Mouse (Mus musculus) ES-E14 (cell line): ENCODE measurements around the gene Zfp609. TPM values are rescaled to one million over a fixed set of nuclear protein-coding genes. Genes with fewer than 3 reads are reported as not detected.

ENCODE experiments used
- DNase-seq: peaks from one replicate; pipeline ENCODE4 v3.0.0-alpha.2; 2013; ENCODE audit warnings: low read depth, low spot score
- H3K27ac ChIP-seq: 2 replicates; pipeline ENCODE4 v1.5.1; 2012; ENCODE audit warnings: low read depth, mild to moderate bottlenecking, low read length, moderate library complexity, mixed read lengths; ENCODE audit not compliant: poor library complexity, insufficient read depth, severe bottlenecking
- H3K36me3 ChIP-seq: 2 replicates; pipeline ENCODE4 v1.6.1; 2012; ENCODE audit warnings: mild to moderate bottlenecking, low read length, moderate library complexity, mixed read lengths; ENCODE audit not compliant: control insufficient read depth, poor library complexity, insufficient read depth, severe bottlenecking
- H3K4me1 ChIP-seq, 2 experiments: fragments of 150-350 bp in 1 of 2; sonication (generic) in 1 of 2; 2 replicates each; pipeline ENCODE4 v1.6.1; 2012; ENCODE audit warnings: low read length in 2 of 2, mild to moderate bottlenecking in 1 of 2, mixed read lengths in 1 of 2; ENCODE audit not compliant: control insufficient read depth in 2 of 2, insufficient read depth in 2 of 2, poor library complexity in 1 of 2
- H3K4me3 ChIP-seq, 2 experiments: fragments of 150-350 bp in 1 of 2; sonication (generic) in 1 of 2; 2 replicates each; pipeline ENCODE4 v1.5.1; 2012; ENCODE audit warnings: low read length in 2 of 2, low read depth in 1 of 2, mild to moderate bottlenecking in 1 of 2, mixed read lengths in 1 of 2; ENCODE audit not compliant: insufficient read depth in 1 of 2, poor library complexity in 1 of 2, severe bottlenecking in 1 of 2
- H3K9ac ChIP-seq: 2 replicates; pipeline ENCODE4 v1.6.1; 2012; ENCODE audit warnings: low read depth, mild to moderate bottlenecking, low read length, mixed read lengths; ENCODE audit not compliant: poor library complexity, insufficient read depth, severe bottlenecking
- H3K9me3 ChIP-seq: fragments of 150-350 bp; sonication (generic); 2 replicates; pipeline ENCODE4 v1.6.1; 2012; ENCODE audit warnings: low read depth, mild to moderate bottlenecking, low read length; ENCODE audit not compliant: control insufficient read depth, insufficient read depth
- CHD2 ChIP-seq: IDR thresholded peaks from 2 replicates; pipeline ENCODE4 v1.6.1; 2014; ENCODE audit warnings: mild to moderate bottlenecking, low read depth, low read length, inconsistent platforms
- HCFC1 ChIP-seq: IDR thresholded peaks from 2 replicates; pipeline ENCODE4 v1.6.1; 2012; ENCODE audit warnings: low read length, inconsistent platforms, borderline replicate concordance; ENCODE audit not compliant: insufficient read depth
- MAFK ChIP-seq: IDR thresholded peaks from 2 replicates; pipeline ENCODE4 v1.6.1; 2014; ENCODE audit warnings: mild to moderate bottlenecking, low read depth, low read length, inconsistent platforms; ENCODE audit not compliant: insufficient read depth
- ZC3H11A ChIP-seq: IDR thresholded peaks from 2 replicates; pipeline ENCODE4 v1.6.1; 2012; ENCODE audit warnings: low read depth, mild to moderate bottlenecking, inconsistent platforms, low read length, borderline replicate concordance
- ZNF384 ChIP-seq: IDR thresholded peaks from 2 replicates; pipeline ENCODE4 v1.6.1; 2012; ENCODE audit warnings: low read depth, low read length, inconsistent platforms
- in situ Hi-C, 2 experiments: fragments of 600-800 bp; cut with MboI; formaldehyde crosslinking; loops; one replicate each; pipeline ENCODE4 v1.15.1; 2025; ENCODE audit warnings: low sequenced_read_pairs in 2 of 2, inconsistent platforms in 1 of 2; ENCODE audit not compliant: unreplicated experiment in 2 of 2
- total RNA-seq: library from RNA; depleted of rRNA; stranded (reverse); fragments of 300-350 nt; gene quantifications from 2 replicates; pipeline ENCODE4 v1.2.3, GENCODE M21; 2012

The Zfp609 gene
- total RNA-seq, 1 experiment, result 9.9 TPM

GRCm38 (mm10) chr9:65795651-65796050 is 31.7 kb downstream of the Zfp609 start:
- in situ Hi-C loops, result no loop called here
- peaks cover 11% of the 10 kb centered on the region for H3K36me3 ChIP-seq
- no peaks in the 10 kb centered on the region for H3K4me1 ChIP-seq
- no peak for TF ChIP-seq ZNF384
- TF ChIP-seq ZC3H11A, result no peak
- no peak for TF ChIP-seq HCFC1
- no peak for TF ChIP-seq MAFK
- no peak for TF ChIP-seq CHD2
- no peak overlapping the region for H3K9ac ChIP-seq
- H3K27ac ChIP-seq, result no peak overlapping the region
- DNase-seq, result no peak
- no peaks in the 10 kb centered on the region for H3K9me3 ChIP-seq
- H3K4me3 ChIP-seq, result no peak overlapping the region

- Histone ChIP-seq H3K9ac (no peak overlapping the region), H3K4me3 (no peak overlapping the region), H3K4me1 (no peaks in the 10 kb centered on the region), H3K27ac (no peak overlapping the region), H3K36me3 (peaks cover 11% of the 10 kb centered on the region), H3K9me3 (no peaks in the 10 kb centered on the region)
- in situ Hi-C loops, result no loop called here
- no peak for DNase-seq
- TF ChIP-seq CHD2 (no peak), ZC3H11A (no peak), MAFK (no peak), HCFC1 (no peak)
These were observed 33.1 kb downstream of the Zfp609 start for GRCm38 (mm10) chr9:65794313-65794712.

- Histone ChIP-seq H3K9me3 (no peaks in the 10 kb centered on the region), H3K9ac (no peak overlapping the region), H3K36me3 (peaks cover 11% of the 10 kb centered on the region), H3K27ac (no peak overlapping the region), H3K4me3 (no peak overlapping the region), H3K4me1 (no peaks in the 10 kb centered on the region)
- no peak for DNase-seq
- in situ Hi-C loops, result no loop called here
- TF ChIP-seq ZC3H11A, result no peak
- TF ChIP-seq MAFK, result no peak
- TF ChIP-seq HCFC1, result no peak
- no peak for TF ChIP-seq CHD2
- TF ChIP-seq ZNF384, result no peak
These were observed 33.9 kb downstream of the Zfp609 start for GRCm38 (mm10) chr9:65793506-65793905.

GRCm38 (mm10) chr9:65793086-65793485 is 34.3 kb downstream of the Zfp609 start:
- DNase-seq, result no peak
- in situ Hi-C loops, result no loop called here
- TF ChIP-seq HCFC1 (no peak), ZNF384 (no peak), ZC3H11A (no peak), CHD2 (no peak), MAFK (no peak)

GRCm38 (mm10) chr9:65791846-65792245 is 35.5 kb downstream of the Zfp609 start:
- Histone ChIP-seq H3K36me3 (peaks cover 11% of the 10 kb centered on the region), H3K9ac (no peak overlapping the region), H3K9me3 (no peaks in the 10 kb centered on the region), H3K27ac (no peak overlapping the region), H3K4me3 (no peak overlapping the region), H3K4me1 (no peaks in the 10 kb centered on the region)
- no peak for DNase-seq
- TF ChIP-seq MAFK (no peak), ZC3H11A (no peak), HCFC1 (no peak), ZNF384 (no peak), CHD2 (no peak)
- in situ Hi-C loops, result no loop called here

More at GRCm38 (mm10) chr9:65793086-65793485, 34.3 kb downstream of the Zfp609 start:
- Histone ChIP-seq H3K9ac (no peak overlapping the region), H3K9me3 (no peaks in the 10 kb centered on the region), H3K4me1 (no peaks in the 10 kb centered on the region), H3K27ac (no peak overlapping the region), H3K4me3 (no peak overlapping the region), H3K36me3 (peaks cover 11% of the 10 kb centered on the region)
